Mouse (Mus musculus): Measurements from ENCODE around the gene Zbtb48.

- no peak for TF ChIP-seq CTCF (IDR thresholded peaks at IDR 0.05; ENCODE audit: borderline replicate concordance, extremely low read depth, insufficient read depth, insufficient read length)
- TF ChIP-seq POLR2A (IDR thresholded peaks at IDR 0.05; ENCODE audit: borderline replicate concordance, extremely low read depth, insufficient read depth, insufficient read length, poor library complexity, severe bottlenecking) = no peak
Observed at GRCm38 (mm10) chr4:152032922-152033321, 5.5 kb upstream of the Zbtb48 start.
